In the genomic region with DNA sequence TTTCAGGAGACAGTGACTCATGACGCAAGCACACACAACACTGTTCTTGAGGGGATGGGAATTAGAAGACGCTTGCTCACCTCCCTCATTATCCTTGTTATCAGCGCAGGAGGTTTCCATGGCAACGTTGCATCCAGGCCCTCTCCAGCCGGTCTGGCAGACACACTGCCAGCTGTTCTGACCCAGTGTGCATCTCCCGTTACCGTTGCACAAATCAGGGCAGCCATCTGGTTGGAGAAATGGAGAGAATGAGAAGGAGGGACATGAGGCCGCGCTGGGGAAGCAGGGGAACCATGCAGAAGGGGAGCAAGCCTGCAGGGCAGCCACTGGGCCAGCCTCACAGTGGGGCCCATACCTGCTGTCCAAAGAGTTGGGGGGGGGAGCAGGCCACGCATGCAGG, we compare ENCODE assay signal across 11 mouse cellular contexts.
A peak's percentile ranks its signal among the peaks of the same experiment; 100 is the strongest.
DNase-seq lines count a peak whose midpoint lies in the region; ATAC-seq lines count a peak whose summit lies in the region.
"Had no signal": no experiment of that assay in that cellular context is flagged by ENCODE, and none has a peak within 500 bp of the region (broad histone marks: within the 10 kb centered on the region; RNA-seq: fewer than 3 reads in every experiment).

No protein-coding gene starts in this region.

- peak overlapping the region; percentile 75 for H3K27ac ChIP-seq in forebrain, embryonic 10.5 days
- peak overlapping the region; percentile 74 for H3K27ac ChIP-seq in midbrain, embryonic 10.5 days (replicated peaks)
- H3K27ac ChIP-seq: macrophage had no signal

- 41% methylated on average over 10 of the region's 10 CpGs for WGBS in forebrain, embryonic 10.5 days
- 36% methylated on average over 10 of the region's 10 CpGs for WGBS in midbrain, embryonic 10.5 days

- no peaks in the 10 kb centered on the region for H3K4me1 ChIP-seq in megakaryocyte, embryonic 14.5 days
- peaks cover 60% of the 10 kb centered on the region for H3K4me1 ChIP-seq in forebrain, embryonic 10.5 days
- peaks cover 49% of the 10 kb centered on the region for H3K4me1 ChIP-seq in midbrain, embryonic 10.5 days

- H3K4me3 ChIP-seq in megakaryocyte, embryonic 14.5 days (replicated peaks) = peak overlapping the region; percentile 15
- no peak overlapping the region for H3K4me3 ChIP-seq in forebrain, embryonic 10.5 days
- no peak overlapping the region; the same call in 1 of the 2 replicates for H3K4me3 ChIP-seq in midbrain, embryonic 10.5 days

- no peak for ATAC-seq in megakaryocyte, adult 5-6 weeks (ENCODE audit: poor library complexity, severe bottlenecking)

- H3K9me3 ChIP-seq in megakaryocyte, embryonic 14.5 days = peaks cover 9% of the 10 kb centered on the region; the same call in 1 of the 2 replicates
- H3K9me3 ChIP-seq in forebrain, embryonic 10.5 days = no peaks in the 10 kb centered on the region
- H3K9me3 ChIP-seq in midbrain, embryonic 10.5 days (replicated peaks) = no peaks in the 10 kb centered on the region

- no peaks in the 10 kb centered on the region for H3K36me3 ChIP-seq in megakaryocyte, embryonic 14.5 days (replicated peaks; ENCODE audit: low read length)
- no peaks in the 10 kb centered on the region for H3K36me3 ChIP-seq in forebrain, embryonic 10.5 days (replicated peaks)
- no peaks in the 10 kb centered on the region for H3K36me3 ChIP-seq in midbrain, embryonic 10.5 days

- no peaks in the 10 kb centered on the region for H3K27me3 ChIP-seq in megakaryocyte, embryonic 14.5 days (replicated peaks)
- peaks cover 55% of the 10 kb centered on the region for H3K27me3 ChIP-seq in forebrain, embryonic 10.5 days (ENCODE audit: poor library complexity, severe bottlenecking)
- peaks cover 37% of the 10 kb centered on the region for H3K27me3 ChIP-seq in midbrain, embryonic 10.5 days (ENCODE audit: low read depth, poor library complexity, severe bottlenecking)

- peak; percentile 33 for DNase-seq in forebrain, embryonic 10.5 days (ENCODE audit: extremely low spot score, low spot score)
- DNase-seq in midbrain, embryonic 10.5 days (ENCODE audit: low spot score) = peak; percentile 57
- peak; percentile 21 for DNase-seq in right cerebral cortex, postnatal 14 days
- no peak for DNase-seq in thymus, postnatal 10 days (ENCODE audit: low spot score in 2 of 2)
- DNase-seq in adrenal gland, postnatal 25 days = no peak
- DNase-seq in cerebellum, adult 9-11 months = no peak
- DNase-seq: cerebellum, adult 11 months; gastrocnemius, postnatal 14 days had no signal

Comparison
In these comparisons a context has a peak if more than half of its experiments do, and no peak if none do; other contexts are left out.
1. DNase-seq: peak in forebrain, embryonic 10.5 days (single experiment), midbrain, embryonic 10.5 days (single experiment) and right cerebral cortex, postnatal 14 days (single experiment); none in thymus, postnatal 10 days (0 of 2), adrenal gland, postnatal 25 days (single experiment) and cerebellum, adult 9-11 months (single experiment).